Mouse (Mus musculus): Measurements from ENCODE around the gene Trip6. TPM values are rescaled to one million over a fixed set of nuclear protein-coding genes. Genes with fewer than 3 reads are reported as not detected.
A peak's percentile ranks its signal among the peaks of the same experiment; 100 is the strongest.
"Not testable (repeated sequence)": the region's sequence is repeated elsewhere in the genome, so short reads cannot be mapped to it uniquely, and the experiment has no call there.

Trip6 gene
- polyA plus RNA-seq, 1 experiment: 55.2 TPM

DNA sequence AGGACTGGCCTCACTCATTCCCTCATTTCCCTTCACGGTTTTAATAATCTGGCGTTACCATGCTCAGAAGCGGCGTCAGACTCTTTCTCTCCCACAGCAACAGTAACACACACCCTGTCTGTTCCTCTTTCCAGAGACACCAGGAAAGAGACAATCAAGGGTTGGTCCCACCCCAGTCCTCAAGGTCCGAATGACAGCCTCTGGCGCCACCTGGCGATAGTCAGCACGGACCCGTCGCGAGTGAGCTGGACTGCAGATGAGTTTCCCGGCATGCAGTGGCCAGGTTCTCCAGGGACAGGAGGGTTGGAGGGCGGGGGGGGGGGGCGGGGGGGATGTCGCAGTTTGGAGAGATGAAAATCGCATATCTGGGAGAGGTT is 27.6 kb downstream of the Trip6 start:
- Histone ChIP-seq H3K4me1 (ENCODE audit: control insufficient read depth, insufficient read depth, low read length) (peaks cover 8% of the 10 kb centered on the region), H3K4me3 (replicated peaks; ENCODE audit: extremely low read depth, low read depth, low read length) (no peak overlapping the region)
- peak; percentile 86 for DNase-seq
- WGBS: 1% methylated on average over 16 of the region's 16 CpGs
- TF ChIP-seq CTCF (IDR thresholded peaks at IDR 0.05; ENCODE audit: insufficient read depth, low read length) (peak; percentile 89), POLR2A (IDR thresholded peaks at IDR 0.05; ENCODE audit: borderline replicate concordance, extremely low read depth, low read depth, low read length) (no peak)

DNA sequence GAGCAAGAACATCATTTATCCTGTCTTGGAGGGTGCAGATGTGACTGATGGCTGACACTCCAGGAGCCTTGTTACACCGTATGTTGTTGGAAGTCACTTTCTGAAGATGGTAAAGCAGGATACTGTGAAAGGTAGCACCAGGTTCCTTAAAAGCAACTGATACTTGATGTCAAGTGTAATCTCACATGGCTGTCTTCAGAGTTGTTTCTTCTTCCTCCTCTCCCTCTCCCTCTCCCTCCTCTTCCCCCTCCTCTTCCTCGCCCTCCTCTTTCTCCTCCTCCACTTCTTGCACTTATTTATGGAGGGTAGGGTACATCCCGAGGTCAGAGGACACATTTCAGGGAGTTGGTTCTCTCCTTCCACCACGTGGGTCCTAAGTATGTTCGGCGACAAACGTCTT is 28.2 kb downstream of the Trip6 start:
- Histone ChIP-seq H3K4me1 (ENCODE audit: control insufficient read depth, insufficient read depth, low read length) (peaks cover 8% of the 10 kb centered on the region), H3K4me3 (replicated peaks; ENCODE audit: extremely low read depth, low read depth, low read length) (no peak overlapping the region)
- DNase-seq: no peak
- TF ChIP-seq CTCF (IDR thresholded peaks at IDR 0.05; ENCODE audit: insufficient read depth, low read length) (no peak), POLR2A (IDR thresholded peaks at IDR 0.05; ENCODE audit: borderline replicate concordance, extremely low read depth, low read depth, low read length) (no peak)
- 34% methylated on average over 7 of the region's 7 CpGs for WGBS

DNA sequence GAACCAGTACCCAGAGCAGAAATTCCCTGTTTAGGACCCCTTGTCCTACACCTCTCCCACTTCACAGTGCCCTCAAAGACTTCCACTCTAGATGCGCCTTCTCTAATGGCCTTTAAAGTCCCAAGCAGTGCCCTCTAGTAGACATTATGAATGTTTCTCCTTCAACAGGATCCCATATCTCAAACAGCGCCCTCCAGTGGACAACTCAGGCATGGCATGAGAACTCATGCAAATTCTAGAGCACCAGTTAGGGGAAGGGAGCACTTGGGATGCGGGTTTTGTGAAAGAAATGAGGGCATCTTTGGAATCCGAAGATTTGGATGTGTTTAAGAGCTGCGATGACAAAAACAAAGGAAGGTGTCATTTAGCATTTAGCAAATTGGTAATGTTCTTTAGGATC is 29.2 kb downstream of the Trip6 start:
- TF ChIP-seq POLR2A (IDR thresholded peaks at IDR 0.05; ENCODE audit: borderline replicate concordance, extremely low read depth, low read depth, low read length) (no peak), CTCF (IDR thresholded peaks at IDR 0.05; ENCODE audit: insufficient read depth, low read length) (peak; percentile 37)
- 61% methylated on average over 5 of the region's 5 CpGs for WGBS
- DNase-seq: peak; percentile 35
- peaks cover 8% of the 10 kb centered on the region for H3K4me1 ChIP-seq (ENCODE audit: control insufficient read depth, insufficient read depth, low read length)
- no peak overlapping the region for H3K4me3 ChIP-seq (replicated peaks; ENCODE audit: extremely low read depth, low read depth, low read length)

DNA sequence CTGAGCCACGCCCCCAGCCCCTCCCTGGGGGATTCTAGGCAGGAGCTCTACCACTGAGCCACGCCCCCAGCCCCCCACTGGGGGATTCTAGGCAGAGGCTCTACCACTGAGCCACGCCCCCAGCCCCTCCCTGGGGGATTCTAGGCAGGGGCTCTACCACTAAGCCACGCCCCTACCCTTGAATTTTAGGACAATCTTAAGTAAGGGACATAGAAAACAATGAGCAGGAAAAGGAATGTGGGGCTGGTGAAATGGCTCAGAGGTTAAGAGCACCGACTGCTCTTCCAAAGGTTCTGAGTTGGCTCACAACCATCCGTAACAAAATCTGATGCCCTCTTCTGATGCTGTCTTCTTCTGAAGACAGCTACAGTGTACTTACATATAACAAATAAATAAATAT is 29.8 kb downstream of the Trip6 start:
- H3K4me3 ChIP-seq (replicated peaks; ENCODE audit: extremely low read depth, low read depth, low read length); DNase-seq; H3K4me1 ChIP-seq (ENCODE audit: control insufficient read depth, insufficient read depth, low read length): not testable (repeated sequence)
- WGBS: 85% methylated on average over 6 of the region's 6 CpGs

DNA sequence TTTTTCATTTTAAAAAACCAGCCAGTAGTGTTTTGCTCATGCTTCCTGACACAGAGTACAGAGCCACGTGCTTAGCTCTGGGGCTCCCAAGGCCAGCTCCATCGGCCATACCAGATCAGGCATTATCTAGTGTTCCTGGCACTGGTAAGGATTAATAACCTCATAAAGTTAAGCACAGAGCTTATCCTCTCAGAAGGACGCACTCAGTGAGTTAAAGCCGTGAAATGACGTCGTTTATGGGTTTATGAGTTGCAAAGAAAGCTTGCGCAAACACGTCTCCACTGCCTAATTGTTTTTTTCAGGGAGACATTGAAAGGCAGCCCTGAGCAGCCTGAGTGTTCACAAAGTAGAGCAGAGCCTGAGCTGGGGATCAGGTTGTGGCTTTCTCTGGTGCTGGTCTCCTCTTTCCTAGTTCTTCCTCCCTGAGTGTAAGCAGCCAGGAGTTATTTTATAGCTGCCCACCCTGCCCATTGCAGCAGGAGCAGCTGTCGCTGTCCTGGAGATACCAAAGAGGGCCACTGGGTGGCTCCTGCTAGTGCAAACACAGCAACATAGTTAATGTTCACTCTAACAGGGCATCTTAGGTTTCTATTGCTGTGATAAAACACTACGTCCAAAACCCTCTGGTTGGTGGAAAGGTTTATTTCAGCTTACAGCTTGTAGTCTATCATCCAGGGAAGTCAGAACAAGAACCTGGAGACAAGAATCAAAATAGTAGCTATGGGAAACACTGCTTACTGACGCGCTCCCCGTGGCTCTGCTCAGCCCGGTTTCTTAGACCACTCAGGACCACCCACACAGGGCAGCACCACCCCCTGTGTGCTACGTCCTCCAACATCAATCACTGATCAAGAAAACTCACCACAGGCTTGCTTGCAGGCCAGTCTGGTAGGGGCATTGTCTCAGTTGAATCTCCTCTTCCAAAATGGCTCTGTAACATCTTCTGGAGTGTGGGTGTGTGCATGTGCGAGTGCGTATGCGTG is 36.6 kb downstream of the Trip6 start:
- 41% methylated on average over 18 of the region's 18 CpGs for WGBS
- DNase-seq: no peak
- Histone ChIP-seq H3K4me3 (replicated peaks; ENCODE audit: extremely low read depth, low read depth, low read length) (no peak overlapping the region), H3K4me1 (ENCODE audit: control insufficient read depth, insufficient read depth, low read length) (no peaks in the 10 kb centered on the region)
- TF ChIP-seq POLR2A (IDR thresholded peaks at IDR 0.05; ENCODE audit: borderline replicate concordance, extremely low read depth, low read depth, low read length) (no peak), CTCF (IDR thresholded peaks at IDR 0.05; ENCODE audit: insufficient read depth, low read length) (peak; percentile 50)

DNA sequence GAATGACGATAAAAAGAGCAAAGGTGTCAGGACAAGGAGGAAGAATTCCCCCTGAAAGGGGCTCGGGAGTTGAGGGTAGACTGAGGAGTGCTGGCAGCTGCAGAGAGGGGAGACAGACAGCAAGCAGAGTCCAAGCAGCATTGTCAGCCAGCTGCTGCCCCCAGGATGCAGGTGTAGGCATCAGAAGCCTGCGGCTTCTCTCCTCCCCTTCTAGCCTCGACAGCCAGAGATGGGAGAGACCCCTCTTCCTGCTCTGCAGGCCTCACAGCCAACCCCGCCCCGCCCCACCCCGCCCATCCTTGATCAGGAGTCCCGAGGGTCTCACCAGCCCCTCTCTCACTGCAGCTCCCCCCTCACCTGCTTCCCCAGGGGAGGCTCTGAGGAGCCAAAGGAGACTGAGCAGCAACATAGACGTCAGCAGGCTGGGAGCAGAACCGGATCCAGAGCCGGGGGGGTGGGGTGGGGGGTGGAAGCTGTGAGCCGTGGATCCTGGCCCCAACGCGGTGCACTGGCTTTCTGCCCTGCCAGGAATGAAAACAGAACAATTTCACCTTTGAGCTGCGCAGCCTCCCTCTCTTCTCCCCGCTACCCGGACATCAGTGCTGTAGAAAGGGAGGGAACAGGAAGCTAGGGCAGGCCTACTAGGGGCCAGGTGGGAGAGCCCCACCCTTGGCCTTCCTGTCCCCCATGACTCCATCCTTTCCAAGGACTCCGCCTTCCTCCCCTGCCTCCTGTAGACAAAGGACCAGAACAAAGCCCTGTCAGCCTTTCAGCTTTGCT is 45.9 kb downstream of the Trip6 start:
- no peak for TF ChIP-seq CTCF (IDR thresholded peaks at IDR 0.05; ENCODE audit: insufficient read depth, low read length)
- TF ChIP-seq POLR2A (IDR thresholded peaks at IDR 0.05; ENCODE audit: borderline replicate concordance, extremely low read depth, low read depth, low read length): no peak
- 16% methylated on average over 18 of the region's 18 CpGs for whole genome bisulfite sequencing
- DNase-seq: no peak
- Histone ChIP-seq H3K4me3 (replicated peaks; ENCODE audit: extremely low read depth, low read depth, low read length) (no peak overlapping the region), H3K4me1 (ENCODE audit: control insufficient read depth, insufficient read depth, low read length) (no peaks in the 10 kb centered on the region)

DNA sequence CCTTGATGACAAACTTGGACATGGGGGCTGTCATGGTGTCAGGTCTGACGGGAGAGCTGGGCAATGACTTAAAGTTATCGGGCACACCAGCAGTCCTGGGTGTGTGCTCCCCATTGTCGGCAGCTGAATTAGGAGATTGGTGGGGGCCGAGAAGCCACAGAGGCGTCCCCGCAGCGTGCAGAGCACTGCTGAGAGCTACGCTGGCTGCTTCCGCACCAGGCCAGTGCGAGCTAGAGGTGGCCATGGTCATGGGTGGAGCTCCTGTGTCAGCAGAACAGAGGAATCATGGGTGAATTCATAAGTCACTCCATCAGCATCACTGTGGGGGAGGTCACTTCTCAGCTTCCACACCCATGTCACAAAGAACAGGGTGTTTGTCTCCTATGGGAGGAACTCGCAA is 49.4 kb downstream of the Trip6 start:
- no peak for DNase-seq
- WGBS: 88% methylated on average over 11 of the region's 11 CpGs
- TF ChIP-seq POLR2A (IDR thresholded peaks at IDR 0.05; ENCODE audit: borderline replicate concordance, extremely low read depth, low read depth, low read length) (no peak), CTCF (IDR thresholded peaks at IDR 0.05; ENCODE audit: insufficient read depth, low read length) (no peak)
- no peak overlapping the region for H3K4me3 ChIP-seq (replicated peaks; ENCODE audit: extremely low read depth, low read depth, low read length)
- H3K4me1 ChIP-seq (ENCODE audit: control insufficient read depth, insufficient read depth, low read length): no peaks in the 10 kb centered on the region

DNA sequence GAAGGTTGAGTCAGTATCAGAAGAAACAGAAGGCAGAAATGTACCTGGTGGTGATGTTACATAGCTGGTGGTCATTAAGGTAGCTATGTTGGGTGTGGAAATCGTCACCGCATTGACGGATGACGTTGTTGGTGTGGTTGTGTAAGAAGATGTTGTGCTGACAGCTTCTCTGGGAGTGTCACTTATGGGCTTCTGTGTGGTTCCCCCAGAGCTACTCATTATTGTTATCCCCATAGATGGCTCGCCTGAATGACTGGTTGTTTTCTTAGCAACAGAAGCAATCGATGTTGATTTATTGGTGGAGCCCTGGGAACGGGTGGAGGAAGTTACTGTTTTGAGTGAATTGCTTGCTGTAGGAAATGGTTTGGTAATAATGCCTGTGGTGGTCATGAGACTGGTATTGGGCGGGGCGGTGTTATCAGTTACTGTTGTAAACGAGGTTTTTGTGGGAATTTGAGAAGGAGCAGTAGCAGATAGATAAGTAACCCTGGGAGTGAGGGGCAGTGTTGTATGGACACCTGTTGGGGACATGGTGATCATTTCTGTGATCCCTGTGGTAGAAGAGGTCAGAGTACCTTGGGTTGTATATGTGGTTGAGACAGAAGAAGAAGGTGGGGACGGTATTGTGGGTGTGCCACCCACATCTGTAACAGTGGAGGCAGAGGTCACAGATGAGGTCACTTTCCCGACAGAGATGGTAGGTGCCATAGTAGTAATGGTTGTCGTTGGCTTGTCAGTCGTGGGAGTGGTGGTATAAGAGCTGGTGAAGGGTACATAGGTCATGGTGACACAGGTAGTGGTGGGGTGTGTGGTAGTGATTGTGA is 50.1 kb downstream of the Trip6 start:
- DNase-seq: no peak
- TF ChIP-seq CTCF (IDR thresholded peaks at IDR 0.05; ENCODE audit: insufficient read depth, low read length) (no peak), POLR2A (IDR thresholded peaks at IDR 0.05; ENCODE audit: borderline replicate concordance, extremely low read depth, low read depth, low read length) (no peak)
- 59% methylated on average over 14 of the region's 14 CpGs for WGBS
- no peaks in the 10 kb centered on the region for H3K4me1 ChIP-seq (ENCODE audit: control insufficient read depth, insufficient read depth, low read length)
- H3K4me3 ChIP-seq (replicated peaks; ENCODE audit: extremely low read depth, low read depth, low read length): no peak overlapping the region

Other genes with a start within 250 kb of the Trip6 start
- gene Serpine1, start 242.1 kb downstream of the Trip6 start, polyA plus RNA-seq (2012; rRNA removed): 19.8 and 22.0 TPM in 2 replicates
- gene Trim56, start 198.2 kb downstream of the Trip6 start, polyA plus RNA-seq (2012; rRNA removed): 24.4 and 26.8 TPM in 2 replicates
- 4.3 TPM in 1 of 2 replicates, not detected in the other for gene Muc3, start 165.1 kb downstream of the Trip6 start, polyA plus RNA-seq (2012; rRNA removed)
- gene Muc3a, start 102.0 kb downstream of the Trip6 start, polyA plus RNA-seq (2012; rRNA removed): 0.26 and 0.74 TPM in 2 replicates
- 2.0 and 3.3 TPM in 2 replicates for gene Ache, start 26.9 kb downstream of the Trip6 start, polyA plus RNA-seq (2012; rRNA removed)
- gene Ufsp1, start 19.8 kb downstream of the Trip6 start, polyA plus RNA-seq (2012; rRNA removed): 7.0 and 7.1 TPM in 2 replicates
- gene Srrt, start 6.7 kb downstream of the Trip6 start, polyA plus RNA-seq (2012; rRNA removed): 107 and 136 TPM in 2 replicates
- gene Slc12a9, start 19.2 kb upstream of the Trip6 start, polyA plus RNA-seq (2012; rRNA removed): 22.5 and 24.1 TPM in 2 replicates
- 105 and 123 TPM in 2 replicates for gene Ephb4, start 35.7 kb upstream of the Trip6 start, polyA plus RNA-seq (2012; rRNA removed)
- 0.45 and 0.83 TPM in 2 replicates for gene Zan, start 162.7 kb upstream of the Trip6 start, polyA plus RNA-seq (2012; rRNA removed)
- gene Pop7, start 188.1 kb upstream of the Trip6 start, polyA plus RNA-seq (2012; rRNA removed): 28.4 and 32.4 TPM in 2 replicates
- 37.0 and 45.3 TPM in 2 replicates for gene Gigyf1, start 204.1 kb upstream of the Trip6 start, polyA plus RNA-seq (2012; rRNA removed)
- not detected in 2 replicates for gene Epo, start 218.8 kb upstream of the Trip6 start, polyA plus RNA-seq (2012; rRNA removed)
- 1,063 and 1,258 TPM in 2 replicates for gene Gnb2, start 219.1 kb upstream of the Trip6 start, polyA plus RNA-seq (2012; rRNA removed)
- gene Actl6b, start 239.1 kb upstream of the Trip6 start, polyA plus RNA-seq (2012; rRNA removed): 0.07 TPM in 1 of 2 replicates, not detected in the other